Mouse (Mus musculus) lung, postnatal 0 days (tissue): ENCODE data around the gene Adamtsl4.

Source experiments
- CTCF ChIP-seq: IDR thresholded peaks from 2 replicates; pipeline ENCODE4 v1.5.1; 2016; ENCODE audit warnings: antibody characterized with exemption, mild to moderate bottlenecking
- EP300 ChIP-seq: IDR thresholded peaks from 2 replicates; pipeline ENCODE4 v1.6.1; 2016; ENCODE audit warnings: antibody characterized with exemption, mild to moderate bottlenecking, control low read depth

- no peak for TF ChIP-seq CTCF
- TF ChIP-seq EP300 = no peak
Observed at GRCm38 (mm10) chr3:95709044-95709443, 21.3 kb upstream of the Adamtsl4 start.
